ENCODE assay signal across 27 mouse cellular contexts in the genomic region with DNA sequence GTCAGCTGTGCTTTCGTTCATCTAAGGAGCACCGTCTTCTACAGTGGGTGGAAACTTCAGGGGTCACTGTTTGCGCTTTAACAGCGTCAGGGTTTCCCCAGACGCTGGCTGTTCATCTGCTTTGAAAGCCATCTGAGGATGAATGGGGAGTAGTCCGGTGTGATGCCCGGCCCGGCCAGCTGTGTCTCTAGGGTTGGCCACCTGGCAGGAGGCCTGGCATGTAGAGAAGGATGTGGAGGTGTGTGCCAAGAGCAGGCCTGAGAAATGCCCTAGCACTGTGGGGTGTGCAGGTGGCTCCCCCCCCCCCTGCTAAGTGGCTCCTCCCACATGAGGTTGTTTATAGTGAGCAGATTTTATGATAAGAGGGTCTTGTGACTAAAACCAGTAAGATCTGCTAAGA. TPM values are rescaled to one million over a fixed set of nuclear protein-coding genes. Genes with fewer than 3 reads are reported as not detected.
DNase-seq lines count a peak whose midpoint lies in the region; ATAC-seq lines count a peak whose summit lies in the region.
"Had no signal": no experiment of that assay in that cellular context is flagged by ENCODE, and none has a peak within 500 bp of the region (broad histone marks: within the 10 kb centered on the region; RNA-seq: fewer than 3 reads in every experiment).

No protein-coding gene starts in this region.

- H3K9ac ChIP-seq in kidney, embryonic 14.5 days (ENCODE audit: low read depth, low read length) = no peak overlapping the region
- no peak overlapping the region for H3K9ac ChIP-seq in liver, embryonic 12.5 days
- H3K9ac ChIP-seq: hindbrain, embryonic 15.5 days; limb, embryonic 12.5 days; midbrain, embryonic 12.5 days; neural tube, embryonic 15.5 days had no signal

- H3K9me3 ChIP-seq in kidney, embryonic 14.5 days (ENCODE audit: control insufficient read depth, low read length) = no peaks in the 10 kb centered on the region
- H3K9me3 ChIP-seq in liver, embryonic 12.5 days (replicated peaks) = no peaks in the 10 kb centered on the region
- H3K9me3 ChIP-seq: hindbrain, embryonic 15.5 days; limb, embryonic 12.5 days; midbrain, embryonic 12.5 days; neural tube, embryonic 15.5 days had no signal

- H3K27ac ChIP-seq in kidney, embryonic 14.5 days (ENCODE audit: low read depth, low read length) = no peak overlapping the region
- H3K27ac ChIP-seq in brown adipose tissue, adult 24 weeks (replicated peaks; ENCODE audit: low read depth, low read length) = peak overlapping the region; percentile 36; the same call in 1 of the 2 replicates
- H3K27ac ChIP-seq in liver, embryonic 12.5 days = no peak overlapping the region
- H3K27ac ChIP-seq: hindbrain, embryonic 15.5 days; layer of hippocampus, adult 2 months; limb, embryonic 12.5 days; midbrain, embryonic 12.5 days; neural tube, embryonic 15.5 days had no signal

- peak; percentile 67 for DNase-seq in kidney, adult 11 months
- DNase-seq in kidney, postnatal 25 days = peak; percentile 51 to 86
- DNase-seq in thymus, postnatal 14 days = peak; percentile 64
- no peak for DNase-seq in layer of hippocampus, adult 8-10 months (ENCODE audit: low spot score in 2 of 2)
- DNase-seq in MN1 (ENCODE audit: low spot score) = no peak
- DNase-seq: cerebellum, adult 11 months; right cerebral cortex, adult 18-20 months; right cerebral cortex, postnatal 4 days had no signal

- H3K4me3 ChIP-seq in kidney, embryonic 14.5 days (ENCODE audit: low read length) = no peak overlapping the region
- no peak overlapping the region for H3K4me3 ChIP-seq in brown adipose tissue, adult 24 weeks (ENCODE audit: insufficient read depth, low read depth, low read length)
- H3K4me3 ChIP-seq in liver, embryonic 12.5 days = no peak overlapping the region
- H3K4me3 ChIP-seq: hindbrain, embryonic 15.5 days; layer of hippocampus, adult 2 months; limb, embryonic 12.5 days; midbrain, embryonic 12.5 days; neural tube, embryonic 15.5 days had no signal

- no peaks in the 10 kb centered on the region for H3K27me3 ChIP-seq in kidney, embryonic 14.5 days (ENCODE audit: control insufficient read depth, insufficient read depth, low read length)
- peaks cover 10% of the 10 kb centered on the region for H3K27me3 ChIP-seq in liver, embryonic 12.5 days (replicated peaks)
- H3K27me3 ChIP-seq: limb, embryonic 12.5 days had no signal

- WGBS in kidney, embryonic 14.5 days = 79% methylated on average over 8 of the region's 8 CpGs
- 75% methylated on average over 8 of the region's 8 CpGs for WGBS in liver, embryonic 12.5 days (ENCODE audit: insufficient replicate concordance)

- H3K36me3 ChIP-seq in kidney, embryonic 14.5 days (ENCODE audit: control insufficient read depth, insufficient read depth, low read length) = peaks cover 17% of the 10 kb centered on the region
- H3K36me3 ChIP-seq in liver, embryonic 12.5 days = peaks cover 16% of the 10 kb centered on the region
- H3K36me3 ChIP-seq: hindbrain, embryonic 15.5 days; midbrain, embryonic 12.5 days; neural tube, embryonic 15.5 days had no signal

- ATAC-seq in kidney, embryonic 14.5 days (ENCODE audit: low FRiP score, low TSS enrichment) = no peak
- ATAC-seq in liver, embryonic 12.5 days = no peak
- ATAC-seq: activated CD4-positive, CD25-positive, alpha-beta regulatory T cell, adult 4 months; intestine, embryonic 16.5 days had no signal

- peaks cover 8% of the 10 kb centered on the region; the same call in 1 of the 2 replicates for H3K4me1 ChIP-seq in kidney, embryonic 14.5 days (ENCODE audit: control insufficient read depth, insufficient read depth, low read length)
- peaks cover 8% of the 10 kb centered on the region for H3K4me1 ChIP-seq in brown adipose tissue, adult 24 weeks (ENCODE audit: control insufficient read depth, insufficient read depth, insufficient read length, low read length)
- 0 out of 2 replicates have a peak, but pooled peaks cover 1% of the 10 kb centered on the region for H3K4me1 ChIP-seq in liver, embryonic 12.5 days

- no peak overlapping the region for H3K4me2 ChIP-seq in kidney, embryonic 14.5 days (replicated peaks; ENCODE audit: low read depth, low read length)
- no peak overlapping the region for H3K4me2 ChIP-seq in liver, embryonic 12.5 days
- H3K4me2 ChIP-seq: hindbrain, embryonic 15.5 days; limb, embryonic 12.5 days; liver, embryonic 11.5 days; midbrain, embryonic 12.5 days; neural tube, embryonic 15.5 days had no signal

RNA-seq across cellular contexts. Expression of a gene that starts 8.4 kb away (rescaled TPM):
- 8.8 and 10.6 TPM in 2 replicates for polyA plus RNA-seq in kidney, embryonic 14.5 days (2014; fragmentation: Nextera tagmentation; extraction: Ambion mirVana)
- 11.7 and 14.9 TPM in 2 replicates for polyA plus RNA-seq in brown adipose tissue, adult 24 weeks (2012; ENCODE audit: insufficient read depth, insufficient read length, missing spikeins)
- 2.3 and 2.7 TPM in 2 replicates for polyA plus RNA-seq in liver, embryonic 12.5 days (2016; fragmentation: Nextera tagmentation; extraction: Ambion mirVana)
- total RNA-seq in layer of hippocampus, adult 8-10 months (2022) = 10 to 100 TPM in 1 of 4 experiments, 1 to 10 TPM in 3; 4.1 to 10.9 (median 7.8) TPM
- total RNA-seq: MEL had no signal

RNA-seq across cellular contexts. Expression of a gene that starts 50.3 kb away (rescaled TPM):
- polyA plus RNA-seq in kidney, embryonic 14.5 days (2014; fragmentation: Nextera tagmentation; extraction: Ambion mirVana) = 60.0 and 70.3 TPM in 2 replicates
- polyA plus RNA-seq in brown adipose tissue, adult 24 weeks (2012; ENCODE audit: insufficient read depth, insufficient read length, missing spikeins) = not detected in 2 replicates
- 7.1 and 7.2 TPM in 2 replicates for polyA plus RNA-seq in liver, embryonic 12.5 days (2016; fragmentation: Nextera tagmentation; extraction: Ambion mirVana)
- not detected for total RNA-seq in layer of hippocampus, adult 8-10 months (2022)
- total RNA-seq: adrenal gland, postnatal 14 days; gastrocnemius, adult 18-20 months; heart, postnatal 4 days; layer of hippocampus, adult 2 months; left cerebral cortex, postnatal 14 days; megakaryocyte, adult 5-6 weeks; MEL had no signal
- polyA plus RNA-seq: activated CD4-positive, CD25-positive, alpha-beta regulatory T cell, adult 4 months; embryonic facial prominence, embryonic 11.5 days; forebrain, embryonic 11.5 days; midbrain, embryonic 12.5 days had no signal

Comparison
In these comparisons a context has a peak if more than half of its experiments do, and no peak if none do; other contexts are left out.
1. DNase-seq: peak in kidney, adult 11 months (single experiment), kidney, postnatal 25 days (2 of 2) and thymus, postnatal 14 days (single experiment); none in layer of hippocampus, adult 8-10 months (0 of 2) and MN1 (single experiment).